Mouse (Mus musculus): ENCODE measurements at regions not wholly inside any gene's neighbourhood (a gene's known extent, or its start where the extent isn't known, plus 50 kb on each side); places are given as distances from the start of the nearest gene placed in this dataset.

- intact Hi-C loops (cut with DNase I): no loop called here
- no peak for DNase-seq
Measured at GRCm38 (mm10) chr17:45966736-45967135, 65.4 kb downstream of the Vegfa start.

GRCm38 (mm10) chr17:45964031-45964430, 68.1 kb downstream of the Vegfa start:
- intact Hi-C loops (cut with DNase I): no loop called here
- DNase-seq: no peak

DNA sequence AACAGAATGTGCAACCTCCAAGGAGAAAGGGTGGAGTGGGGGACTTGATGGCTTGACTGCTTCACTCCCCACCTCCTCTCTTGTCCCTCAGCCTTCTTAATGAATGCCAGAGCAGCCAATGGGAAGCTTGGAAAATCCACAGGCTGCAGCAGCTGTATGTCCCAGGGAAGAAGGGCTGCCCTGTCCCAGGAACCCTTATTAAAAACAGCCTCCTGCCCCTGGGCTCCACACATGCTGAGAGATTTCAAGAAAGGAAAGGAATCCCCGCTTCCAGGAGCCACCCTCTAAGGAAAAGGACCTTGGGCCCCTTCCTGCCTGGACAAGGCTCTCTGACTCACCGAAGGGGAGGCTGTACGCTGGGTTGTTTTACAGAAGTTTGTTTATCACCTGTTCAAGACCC, 68.8 kb downstream of the Vegfa start:
- intact Hi-C loops (cut with DNase I): no loop called here
- DNase-seq: no peak

GRCm38 (mm10) chr17:45961626-45962319, 70.4 kb downstream of the Vegfa start:
- intact Hi-C loops (cut with DNase I): no loop called here

GRCm38 (mm10) chr17:45958094-45958881, 73.9 kb downstream of the Vegfa start:
- intact Hi-C loops (cut with DNase I): loop anchor here (5.0 kb wide), 1 partner anchor 74 kb away; the partner anchor contains the start of gene Vegfa
- no peak for DNase-seq

More at GRCm38 (mm10) chr17:45961626-45962319, 70.4 kb downstream of the Vegfa start:
- DNase-seq: no peak

GRCm38 (mm10) chr17:45955481-45955880, 76.7 kb downstream of the Vegfa start:
- intact Hi-C loops (cut with DNase I): loop anchor here (5.0 kb wide), 1 partner anchor 77 kb away; the partner anchor contains the start of gene Vegfa
- DNase-seq: no peak

GRCm38 (mm10) chr17:45954824-45955223, 77.3 kb downstream of the Vegfa start:
- no peak for DNase-seq
- intact Hi-C loops (cut with DNase I): loop anchor here (5.0 kb wide), 1 partner anchor 77 kb away; the partner anchor contains the start of gene Vegfa

DNA sequence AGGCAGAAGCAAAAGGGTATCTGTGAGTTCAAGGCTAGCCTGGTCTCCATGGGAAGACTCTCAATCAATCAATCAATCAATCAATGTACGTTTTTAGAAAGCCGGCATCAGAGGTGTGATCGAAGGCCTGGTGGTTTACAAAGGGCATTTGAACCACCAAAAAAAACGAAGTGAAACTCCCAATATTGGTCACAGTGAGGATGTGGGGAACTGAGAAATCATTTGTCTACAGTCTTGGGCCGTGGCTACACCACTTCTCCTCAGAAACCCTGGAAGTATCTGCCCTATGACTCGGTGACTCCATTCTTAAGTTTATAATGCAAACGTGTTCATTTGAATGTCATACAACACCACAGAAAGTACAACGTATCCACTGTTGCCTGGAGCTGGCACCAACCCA, 78.6 kb downstream of the Vegfa start:
- DNase-seq: no peak
- intact Hi-C loops (cut with DNase I): no loop called here

GRCm38 (mm10) chr17:45950533-45951164, 81.5 kb downstream of the Vegfa start:
- intact Hi-C loops (cut with DNase I): no loop called here

DNA sequence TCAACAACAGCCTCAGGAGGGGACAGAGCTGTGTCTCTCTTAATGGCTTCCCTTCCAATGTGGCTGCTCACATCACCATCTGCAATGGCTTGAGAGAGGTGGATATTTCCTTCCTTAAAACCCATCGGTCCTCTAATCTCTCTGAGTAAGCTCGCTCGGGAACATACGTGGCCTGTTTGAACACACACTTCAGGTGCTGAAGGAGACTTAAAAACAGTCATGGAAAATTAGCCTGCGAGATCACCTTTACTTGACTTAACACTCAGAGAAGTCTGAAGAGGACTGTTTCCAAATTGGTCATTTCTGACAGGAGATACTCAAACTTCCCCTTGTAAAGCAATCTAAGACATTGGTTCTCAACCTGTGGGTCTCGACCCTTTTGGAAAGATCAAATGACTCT, 83.0 kb downstream of the Vegfa start:
- intact Hi-C loops (cut with DNase I): no loop called here
- DNase-seq: no peak

More at GRCm38 (mm10) chr17:45950533-45951164, 81.5 kb downstream of the Vegfa start:
- DNase-seq: no peak

DNA sequence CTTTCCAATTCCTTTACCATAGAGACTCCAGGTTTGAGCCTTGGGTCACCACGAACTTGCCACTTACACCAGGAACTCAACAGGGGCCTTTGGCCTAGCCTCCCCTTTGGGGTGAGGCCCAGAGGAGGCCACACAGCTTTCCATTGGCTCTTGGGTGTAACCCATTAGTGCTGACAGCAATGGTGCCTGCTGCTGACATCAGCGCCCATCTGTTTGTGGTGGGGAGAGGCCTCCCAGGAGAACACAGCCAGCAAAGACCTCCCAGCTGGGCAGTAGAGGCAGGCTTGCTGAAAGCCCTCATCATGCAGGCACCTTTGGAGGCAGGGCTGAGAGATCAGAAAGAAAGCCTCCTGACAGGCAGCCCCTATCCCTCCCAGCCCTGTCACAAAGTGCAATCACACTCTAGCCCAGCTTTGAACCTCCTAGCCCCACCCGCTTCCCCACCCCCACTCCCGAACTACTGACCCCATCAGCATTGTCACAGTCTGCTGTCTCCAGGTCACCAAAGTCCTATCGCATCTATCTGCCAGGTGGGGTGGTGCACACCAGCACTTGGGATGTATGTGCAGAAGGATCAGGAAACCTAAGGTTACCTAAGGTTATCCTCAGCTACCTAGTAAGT, 83.7 kb downstream of the Vegfa start:
- intact Hi-C loops (cut with DNase I): no loop called here
- no peak for DNase-seq

DNA sequence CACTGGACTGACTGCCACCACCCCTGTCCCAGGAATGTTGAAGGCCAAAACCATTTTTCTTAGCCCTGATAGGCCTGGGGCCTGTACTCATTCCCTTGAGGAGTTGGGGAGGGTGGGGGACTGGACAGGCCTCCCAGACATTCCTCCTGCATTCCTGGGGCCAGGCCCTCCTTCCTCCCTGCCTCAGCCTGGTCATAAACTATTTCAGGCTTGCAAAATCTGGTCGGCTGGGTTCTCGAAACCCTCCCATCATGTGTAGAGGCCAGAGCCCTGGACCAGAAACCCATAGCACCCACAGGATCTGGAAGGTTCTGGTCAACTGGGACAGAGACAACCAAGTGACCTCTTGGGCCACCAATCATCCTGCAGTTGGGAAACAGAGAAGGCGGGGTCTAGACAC, 87.2 kb downstream of the Vegfa start:
- DNase-seq: no peak
- intact Hi-C loops (cut with DNase I): no loop called here

DNA sequence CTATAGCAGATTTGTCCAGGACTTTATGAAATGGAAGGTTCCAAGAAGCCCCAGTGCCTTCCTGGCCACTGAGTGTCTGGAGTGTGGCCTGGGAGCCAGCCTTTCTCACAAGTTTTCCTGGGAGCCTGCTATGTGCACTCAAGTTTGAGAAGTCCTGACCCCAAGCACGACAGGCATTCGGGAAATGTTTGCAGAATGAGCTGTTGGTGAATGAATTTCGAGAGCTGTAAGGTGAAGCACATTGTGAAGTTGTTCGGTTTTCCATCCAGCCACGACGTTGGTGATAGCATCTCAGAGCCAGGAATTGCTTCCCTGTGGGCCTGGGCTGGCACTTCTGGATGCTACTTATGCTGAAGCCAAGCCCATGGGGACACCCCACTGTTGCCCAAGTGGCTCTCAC, 88.9 kb downstream of the Vegfa start:
- DNase-seq: no peak
- intact Hi-C loops (cut with DNase I): loop anchor here (5.0 kb wide), 1 partner anchor 76 kb away; no protein-coding TSS in a partner anchor

DNA sequence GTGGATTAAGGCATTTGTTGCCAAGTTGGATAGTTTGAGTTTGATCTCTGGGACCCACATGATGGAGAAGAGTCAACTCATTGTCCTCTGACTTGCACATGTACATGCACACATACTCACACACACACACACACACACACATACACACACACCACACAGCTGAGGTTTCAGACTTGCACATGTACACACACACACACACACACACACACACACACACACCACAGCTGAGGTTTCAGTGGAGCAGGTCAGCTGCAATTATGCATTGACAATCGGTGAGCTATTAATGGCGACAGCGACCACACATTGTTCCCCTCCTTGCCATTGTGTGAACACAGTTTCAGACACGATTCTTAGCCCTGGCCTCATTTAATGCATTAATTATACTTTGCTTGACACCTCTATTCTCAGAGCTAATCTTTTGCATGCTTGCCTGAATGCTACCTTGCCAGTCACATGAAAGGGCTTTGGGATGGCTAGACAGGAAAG, 90.2 kb downstream of the Vegfa start:
- intact Hi-C loops (cut with DNase I): loop anchor here (5.0 kb wide), 1 partner anchor 75 kb away; no protein-coding TSS in a partner anchor
- DNase-seq: no peak

DNA sequence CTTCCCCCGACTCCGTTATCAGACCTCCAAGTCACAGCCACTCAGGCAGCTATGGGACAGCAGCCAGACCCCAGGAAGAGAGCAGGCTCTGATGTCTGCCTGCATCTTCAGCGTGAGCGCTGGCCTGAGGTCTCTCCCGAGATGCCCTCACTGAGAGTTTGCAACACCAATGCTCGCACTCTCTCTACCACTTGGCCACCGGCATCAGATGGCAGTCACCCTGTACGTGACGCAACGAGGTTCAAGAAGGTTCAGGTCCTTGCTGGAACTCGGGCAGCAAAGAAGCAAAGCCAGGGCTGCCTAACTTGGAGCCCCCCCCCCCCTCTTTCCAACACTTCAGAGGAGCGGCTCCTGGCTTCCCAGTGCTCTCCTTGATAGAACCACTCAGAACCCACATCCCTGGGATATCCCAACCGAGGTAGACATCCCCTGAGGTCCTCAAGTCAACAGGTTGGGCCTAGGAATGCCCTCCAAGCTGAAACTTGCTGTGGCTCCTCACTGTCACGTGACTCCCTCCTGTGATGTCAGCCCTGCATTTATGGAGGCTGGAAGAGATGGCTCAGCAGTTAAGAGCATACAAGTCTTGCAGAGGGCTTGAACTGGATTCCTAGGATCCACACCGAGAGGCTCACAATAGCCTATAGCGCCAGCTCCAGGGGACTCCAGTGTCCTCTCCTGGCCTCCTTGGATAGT, 91.9 kb downstream of the Vegfa start:
- DNase-seq: no peak
- intact Hi-C loops (cut with DNase I): loop anchor here (5.0 kb wide), 1 partner anchor 73 kb away; no protein-coding TSS in a partner anchor

DNA sequence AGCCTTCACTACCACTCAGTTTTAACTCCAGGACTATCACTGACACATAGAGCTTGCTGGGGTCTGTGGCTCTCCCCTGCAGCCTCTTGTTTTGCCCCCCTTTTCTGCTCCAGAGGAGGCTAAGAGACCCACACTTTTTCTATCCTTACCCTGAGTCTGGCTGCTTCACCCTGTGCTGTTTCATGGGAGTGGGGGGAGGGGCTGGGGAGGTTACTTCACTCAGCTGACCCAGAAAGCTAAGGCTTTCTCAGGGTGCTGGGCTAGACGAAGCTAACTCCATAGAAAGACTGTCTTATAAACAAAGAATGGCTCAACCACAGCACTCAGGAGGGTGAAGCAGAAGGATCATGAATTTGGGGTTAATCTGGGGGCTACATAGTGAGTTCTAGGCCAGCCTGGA, 93.9 kb downstream of the Vegfa start:
- DNase-seq: no peak
- intact Hi-C loops (cut with DNase I): no loop called here

DNA sequence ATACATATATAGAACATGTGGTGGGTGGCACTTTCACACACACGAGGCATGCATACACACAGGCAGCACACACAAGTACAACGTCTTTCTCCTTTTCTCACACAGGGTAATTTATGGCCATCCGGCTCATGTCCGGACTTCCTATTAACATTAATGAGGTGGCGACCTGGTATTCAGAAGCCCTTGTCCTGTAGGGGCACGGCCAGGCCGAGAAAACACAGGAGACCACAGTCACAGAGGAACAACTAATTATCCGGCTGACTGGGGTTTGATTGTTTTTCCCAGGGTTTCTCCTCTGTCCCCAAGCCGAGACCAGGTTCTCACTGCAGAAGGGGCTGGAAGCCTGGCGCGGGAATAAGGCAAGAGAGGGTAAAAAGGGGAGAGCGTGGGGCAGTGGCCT, 95.6 kb downstream of the Vegfa start:
- intact Hi-C loops (cut with DNase I): no loop called here
- DNase-seq: no peak

GRCm38 (mm10) chr17:45935291-45935690, 96.9 kb downstream of the Vegfa start:
- intact Hi-C loops (cut with DNase I): no loop called here
- DNase-seq: no peak

DNA sequence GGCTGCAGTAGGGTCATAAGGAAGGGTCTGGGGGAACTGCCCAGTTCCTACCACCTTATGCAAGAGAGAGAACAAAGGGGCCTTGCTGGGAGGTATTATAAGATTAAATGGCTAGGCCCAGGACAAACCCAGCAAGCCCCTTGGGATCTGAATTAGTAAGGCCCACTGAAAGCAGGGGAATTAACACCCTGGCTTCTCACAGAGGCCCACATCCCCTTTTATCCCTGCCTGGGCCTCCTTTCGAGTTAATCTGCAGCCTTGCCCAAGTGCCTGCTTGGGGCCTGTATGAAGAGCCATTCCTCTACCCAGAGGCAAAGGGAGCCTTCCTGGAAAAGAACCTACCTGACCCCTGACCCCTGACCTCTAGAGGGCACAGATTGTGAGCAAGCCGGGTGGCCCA, 98.2 kb downstream of the Vegfa start:
- DNase-seq: no peak
- intact Hi-C loops (cut with DNase I): no loop called here

GRCm38 (mm10) chr17:45933034-45933433, 99.1 kb downstream of the Vegfa start:
- no peak for DNase-seq
- intact Hi-C loops (cut with DNase I): no loop called here
